Mouse (Mus musculus) testis, adult 2 months (tissue): Measurements from ENCODE around the gene Eif4a3.

Experiments used
- CTCF ChIP-seq: fragments of 200-500 bp; IDR thresholded peaks from 2 replicates; pipeline ENCODE4 v1.5.1; 2012; ENCODE audit warnings: low read depth, mild to moderate bottlenecking, inconsistent platforms, low read length, moderate library complexity; ENCODE audit not compliant: control insufficient read depth, insufficient read depth, insufficient replicate concordance
- POLR2A ChIP-seq: fragments of 200-500 bp; IDR thresholded peaks from 2 replicates; pipeline ENCODE4 v1.6.1; 2012; ENCODE audit warnings: low read depth, mild to moderate bottlenecking, inconsistent platforms, low read length, moderate library complexity; ENCODE audit not compliant: control insufficient read depth

DNA sequence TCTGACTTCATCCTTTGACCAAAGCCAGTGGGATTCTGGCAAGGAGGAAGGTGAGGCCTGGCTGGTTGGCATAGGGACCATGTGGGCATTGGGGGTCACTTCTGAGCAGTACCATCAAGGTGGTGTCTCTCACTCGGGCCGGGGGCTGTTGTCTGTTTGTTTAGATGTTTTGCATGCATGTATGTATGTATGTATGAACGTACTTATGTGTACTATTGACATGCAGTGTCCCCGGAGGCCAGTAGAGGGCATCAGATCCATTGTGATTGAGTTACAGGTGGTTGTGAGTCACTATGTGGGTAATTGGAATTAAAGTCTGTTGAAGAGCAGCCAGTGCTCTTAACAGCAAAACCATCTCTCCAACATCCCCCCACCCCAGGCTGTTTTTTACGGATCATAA, 39.7 kb upstream of the Eif4a3 start:
- TF ChIP-seq POLR2A (no peak), CTCF (no peak)
